Mouse (Mus musculus): ENCODE measurements at regions not wholly inside any gene's neighbourhood (a gene's known extent, or its start where the extent isn't known, plus 50 kb on each side); places are given as distances from the start of the nearest gene placed in this dataset.
A peak's percentile ranks its signal among the peaks of the same experiment; 100 is the strongest.

- Histone ChIP-seq H3K36me3 (replicated peaks in 1 of 2; ENCODE audit: control insufficient read depth in 1 of 2, insufficient read depth in 1 of 2, low read length in 1 of 2) (no peaks in the 10 kb centered on the region), H3K27me3 (replicated peaks) (no peaks in the 10 kb centered on the region), H3K9ac (ENCODE audit: insufficient read depth, low read depth) (no peak overlapping the region), H3K4me3 (replicated peaks in 1 of 3; ENCODE audit: low read depth in 2 of 3, low read length in 2 of 3, poor library complexity in 1 of 3) (no peak overlapping the region), H3K4me2 (ENCODE audit: insufficient read depth, low read depth, poor library complexity, severe bottlenecking) (no peak overlapping the region), H3K9me3 (replicated peaks; ENCODE audit: low read length) (no peaks in the 10 kb centered on the region), H3K79me2 (replicated peaks; ENCODE audit: control insufficient read depth, extremely low read depth, insufficient read depth, poor library complexity, severe bottlenecking) (no peaks in the 10 kb centered on the region), H3K4me1 (ENCODE audit: control insufficient read depth in 1 of 2, insufficient read depth in 2 of 2) (no peaks in the 10 kb centered on the region), H3K27ac (ENCODE audit: insufficient read depth, low read depth) (no peak overlapping the region)
- in situ Hi-C loops (cut with MboI; ENCODE audit: low pct_ligation_motif_present, low pct_unique_long_range_greater_than_20kb, low sequenced_read_pairs): no loop called here
- TF ChIP-seq RAD21 (IDR thresholded peaks at IDR 0.05; ENCODE audit: low read depth, low read length) (no peak), ZNF384 (IDR thresholded peaks at IDR 0.05; ENCODE audit: low read depth, low read length) (no peak), IRF4 (IDR thresholded peaks at IDR 0.05; ENCODE audit: low read depth, low read length) (no peak), UBTF (IDR thresholded peaks at IDR 0.05; ENCODE audit: low read depth, low read length) (no peak), JUN (IDR thresholded peaks at IDR 0.05; ENCODE audit: insufficient read depth, low read depth, low read length) (no peak)
- no peak for DNase-seq (ENCODE audit: extremely low read depth)
- dilution Hi-C loops (cut with MboI; ENCODE audit: extremely low pct_ligation_motif_present, extremely low pct_unique_long_range_greater_than_20kb, low sequenced_read_pairs): no loop called here
Measured at GRCm38 (mm10) chr15:63412649-63413048, 432.3 kb downstream of the Gsdmc2 start.

- Histone ChIP-seq H3K27me3 (replicated peaks) (no peaks in the 10 kb centered on the region), H3K27ac (ENCODE audit: insufficient read depth, low read depth) (no peak overlapping the region), H3K9ac (ENCODE audit: insufficient read depth, low read depth) (no peak overlapping the region), H3K36me3 (replicated peaks in 1 of 2; ENCODE audit: control insufficient read depth in 1 of 2, insufficient read depth in 1 of 2, low read length in 1 of 2) (no peaks in the 10 kb centered on the region), H3K9me3 (replicated peaks; ENCODE audit: low read length) (no peaks in the 10 kb centered on the region), H3K4me2 (ENCODE audit: insufficient read depth, low read depth, poor library complexity, severe bottlenecking) (no peak overlapping the region), H3K4me1 (ENCODE audit: control insufficient read depth in 1 of 2, insufficient read depth in 2 of 2) (no peaks in the 10 kb centered on the region), H3K79me2 (replicated peaks; ENCODE audit: control insufficient read depth, extremely low read depth, insufficient read depth, poor library complexity, severe bottlenecking) (no peaks in the 10 kb centered on the region), H3K4me3 (replicated peaks in 1 of 3; ENCODE audit: low read depth in 2 of 3, low read length in 2 of 3, poor library complexity in 1 of 3) (no peak overlapping the region)
- in situ Hi-C loops (cut with MboI; ENCODE audit: low pct_ligation_motif_present, low pct_unique_long_range_greater_than_20kb, low sequenced_read_pairs): no loop called here
- dilution Hi-C loops (cut with MboI; ENCODE audit: extremely low pct_ligation_motif_present, extremely low pct_unique_long_range_greater_than_20kb, low sequenced_read_pairs): no loop called here
- TF ChIP-seq SMC3 (IDR thresholded peaks at IDR 0.05; ENCODE audit: low read depth, low read length): no peak
- no peak for DNase-seq (ENCODE audit: extremely low read depth)
Measured at GRCm38 (mm10) chr15:63411771-63412118, 433.2 kb downstream of the Gsdmc2 start.

GRCm38 (mm10) chr15:63410994-63411770, 433.8 kb downstream of the Gsdmc2 start:
- no peak overlapping the region for H3K9ac ChIP-seq (ENCODE audit: insufficient read depth, low read depth)
- H3K4me2 ChIP-seq (ENCODE audit: insufficient read depth, low read depth, poor library complexity, severe bottlenecking): peak overlapping the region; percentile 38; the same call in 1 of the 2 replicates
- no peaks in the 10 kb centered on the region for H3K79me2 ChIP-seq (replicated peaks; ENCODE audit: control insufficient read depth, extremely low read depth, insufficient read depth, poor library complexity, severe bottlenecking)
- no peaks in the 10 kb centered on the region for H3K36me3 ChIP-seq (replicated peaks in 1 of 2; ENCODE audit: control insufficient read depth in 1 of 2, insufficient read depth in 1 of 2, low read length in 1 of 2)
- H3K27me3 ChIP-seq (replicated peaks): no peaks in the 10 kb centered on the region
- no peaks in the 10 kb centered on the region for H3K9me3 ChIP-seq (replicated peaks; ENCODE audit: low read length)
- TF ChIP-seq ZNF384 (IDR thresholded peaks at IDR 0.05; ENCODE audit: low read depth, low read length) (0 out of 2 replicates have a peak, but pooled peaks have one; percentile 36), POLR2A (IDR thresholded peaks at IDR 0.05; ENCODE audit: low read depth, low read length) (no peak), ETS1 (conservative IDR thresholded peaks at IDR 0.05; ENCODE audit: low read depth, low read length) (no peak)
- no peak for DNase-seq (ENCODE audit: extremely low read depth)
- no peaks in the 10 kb centered on the region for H3K4me1 ChIP-seq (ENCODE audit: control insufficient read depth in 1 of 2, insufficient read depth in 2 of 2)
- dilution Hi-C loops (cut with MboI; ENCODE audit: extremely low pct_ligation_motif_present, extremely low pct_unique_long_range_greater_than_20kb, low sequenced_read_pairs) (no loop called here), in situ Hi-C loops (cut with MboI; ENCODE audit: low pct_ligation_motif_present, low pct_unique_long_range_greater_than_20kb, low sequenced_read_pairs) (no loop called here)
- H3K27ac ChIP-seq (ENCODE audit: insufficient read depth, low read depth): no peak overlapping the region
- H3K4me3 ChIP-seq (replicated peaks in 1 of 3; ENCODE audit: low read depth in 2 of 3, low read length in 2 of 3, poor library complexity in 1 of 3): no peak overlapping the region
